Mouse (Mus musculus) liver, embryonic 11.5 days (tissue): ENCODE results near the gene Zfp667. TPM values are rescaled to one million over a fixed set of nuclear protein-coding genes. Genes with fewer than 3 reads are reported as not detected.
A peak's percentile ranks its signal among the peaks of the same experiment; 100 is the strongest.
"Not testable (repeated sequence)": the region's sequence is repeated elsewhere in the genome, so short reads cannot be mapped to it uniquely, and the experiment has no call there.

ENCODE experiments used
- ATAC-seq: fragments of 200-750 bp; cut with Nextera tagmentation; replicated peaks from 2 replicates; pipeline ENCODE4 v1.8.0; 2017; ENCODE audit warnings: moderate number of reproducible peaks, mild to moderate bottlenecking, moderate TSS enrichment, moderate library complexity; ENCODE audit not compliant: low FRiP score
- DNase-seq: peaks from one replicate; pipeline ENCODE4 v3.0.0-alpha.2; 2017; ENCODE audit warnings: low spot score
- H3K27ac ChIP-seq: fragments of 300-500 bp; sonication (generic); 2 replicates; pipeline ENCODE4 v1.5.1; 2014; ENCODE audit warnings: mild to moderate bottlenecking, low read depth, low read length, control low read depth
- H3K27me3 ChIP-seq: fragments of 300-500 bp; sonication (generic); replicated peaks from 2 replicates; pipeline ENCODE4 v1.6.1; 2014; ENCODE audit warnings: low read length, mixed read lengths; ENCODE audit not compliant: control insufficient read depth, insufficient read depth
- H3K36me3 ChIP-seq: fragments of 300-500 bp; sonication (generic); 2 replicates; pipeline ENCODE4 v1.6.1; 2014; ENCODE audit warnings: mild to moderate bottlenecking, low read length, moderate library complexity, mixed read lengths; ENCODE audit not compliant: control insufficient read depth, insufficient read depth
- H3K4me1 ChIP-seq: fragments of 300-500 bp; sonication (generic); replicated peaks from 2 replicates; pipeline ENCODE4 v1.6.1; 2014; ENCODE audit warnings: low read length, mixed read lengths; ENCODE audit not compliant: control insufficient read depth, insufficient read depth
- H3K4me2 ChIP-seq: fragments of 300-500 bp; sonication (generic); 2 replicates; pipeline ENCODE4 v1.6.1; 2014; ENCODE audit warnings: mild to moderate bottlenecking, control low read depth, moderate library complexity
- H3K4me3 ChIP-seq: fragments of 300-500 bp; sonication (generic); 2 replicates; pipeline ENCODE4 v1.5.1; 2014; ENCODE audit warnings: low read depth, low read length, control low read depth
- H3K9ac ChIP-seq: fragments of 300-500 bp; sonication (generic); 2 replicates; pipeline ENCODE4 v1.6.1; 2014; ENCODE audit warnings: low read depth, low read length, control low read depth
- H3K9me3 ChIP-seq: fragments of 300-500 bp; sonication (generic); 2 replicates; pipeline ENCODE4 v1.6.1; 2016; ENCODE audit warnings: low read length, inconsistent platforms, mixed read lengths; ENCODE audit not compliant: control insufficient read depth
- WGBS: fragments of 180-500 bp; shearing (Covaris S2); extraction: QIAGEN DNeasy Blood & Tissue Kit; methylation state at CpG from one replicate; pipeline ENCODE4 v1.1.7; 2014; 5-methylcytosine and 5-hydroxymethylcytosine counted together
- polyA plus RNA-seq: library from polyadenylated mRNA; unstranded; fragments of >200 nt; fragmentation: Nextera tagmentation; extraction: Ambion mirVana; gene quantifications from 2 replicates; pipeline ENCODE4 v1.2.1, GENCODE M21; 2014

Gene Zfp667
- polyA plus RNA-seq, 1 experiment from 2014 or later, result 9.9 TPM

DNA sequence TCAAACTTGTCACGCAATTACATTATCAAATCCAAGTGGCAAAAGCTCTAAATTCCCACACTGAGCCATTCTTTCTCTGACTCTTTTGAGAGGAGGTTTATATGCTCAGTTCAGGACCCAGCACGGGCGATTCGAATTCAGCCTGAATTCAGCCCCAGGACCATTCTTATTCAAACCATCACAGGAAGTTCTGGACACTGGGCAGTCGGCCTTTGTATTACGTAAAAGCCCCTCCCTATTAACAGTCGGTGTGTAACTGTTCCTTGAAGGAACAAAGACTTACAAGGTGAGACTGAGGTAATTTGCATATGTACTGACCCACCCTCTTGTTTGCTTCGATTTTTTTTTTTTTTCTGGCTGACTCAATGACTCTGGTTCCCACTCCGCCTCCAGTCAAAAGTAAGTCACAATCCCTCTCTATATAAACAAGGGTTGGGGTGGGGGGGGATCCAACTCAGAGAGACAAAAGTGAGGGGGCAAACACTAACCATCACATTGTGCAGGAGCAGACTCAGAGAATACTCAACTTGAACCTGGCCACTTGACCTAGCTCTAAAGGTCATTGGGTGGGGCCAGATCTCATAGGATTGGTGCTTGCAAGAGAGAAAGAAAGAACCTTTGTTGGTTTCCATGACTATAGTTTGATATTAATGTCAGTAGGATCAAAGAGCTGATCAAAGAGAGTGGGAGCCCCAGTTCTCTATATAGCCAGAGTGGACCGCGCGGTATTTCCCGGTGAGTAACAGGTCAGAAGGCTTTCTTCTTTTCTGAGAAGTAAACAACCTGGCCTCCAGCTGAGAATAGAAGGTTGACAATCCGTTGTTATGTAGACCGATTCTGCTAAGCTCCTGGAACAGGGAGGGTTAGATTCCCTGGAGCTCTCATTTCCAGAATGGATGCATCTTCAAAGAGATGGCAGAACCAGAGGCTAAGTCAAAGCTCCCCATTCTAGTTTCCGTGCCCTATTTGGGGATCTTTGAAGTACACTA, 27.9 kb upstream of the Zfp667 start:
- ATAC-seq (no peak), DNase-seq (no peak)
- 40% methylated on average over 16 of the region's 16 CpGs for WGBS
- no peak overlapping the region for H3K4me2 ChIP-seq
- no peaks in the 10 kb centered on the region for H3K36me3 ChIP-seq
- no peaks in the 10 kb centered on the region for H3K4me1 ChIP-seq
- H3K9ac ChIP-seq, result no peak overlapping the region
- no peaks in the 10 kb centered on the region for H3K27me3 ChIP-seq
- H3K9me3 ChIP-seq, result no peaks in the 10 kb centered on the region; the same call in 1 of the 2 replicates
- no peak overlapping the region for H3K27ac ChIP-seq
- no peak overlapping the region for H3K4me3 ChIP-seq

DNA sequence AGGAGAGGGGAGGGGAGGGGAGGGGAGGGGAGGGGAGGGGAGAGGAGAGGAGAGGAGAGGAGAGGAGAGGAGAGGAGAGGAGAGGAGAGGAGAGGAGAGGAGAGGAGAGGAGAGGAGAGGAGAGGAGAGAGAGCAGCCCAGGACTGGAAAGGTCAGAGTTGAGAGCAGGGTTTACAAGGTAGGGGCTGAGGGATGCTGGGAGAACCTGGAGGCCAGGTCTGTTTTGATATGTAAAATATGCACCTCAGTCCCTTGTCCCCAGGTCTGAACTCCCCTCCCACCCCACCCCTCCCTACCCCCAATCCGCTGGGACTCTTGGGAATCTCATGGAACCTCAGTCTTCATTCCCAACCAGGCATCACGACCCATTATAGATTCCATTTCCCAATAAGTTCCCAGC, 26.4 kb upstream of the Zfp667 start:
- not testable (repeated sequence) for H3K9me3 ChIP-seq, H3K4me2 ChIP-seq, H3K4me1 ChIP-seq, H3K4me3 ChIP-seq, H3K27me3 ChIP-seq, ATAC-seq, H3K9ac ChIP-seq, H3K36me3 ChIP-seq, H3K27ac ChIP-seq, DNase-seq
- 29% methylated on average over 2 of the region's 2 CpGs for WGBS

DNA sequence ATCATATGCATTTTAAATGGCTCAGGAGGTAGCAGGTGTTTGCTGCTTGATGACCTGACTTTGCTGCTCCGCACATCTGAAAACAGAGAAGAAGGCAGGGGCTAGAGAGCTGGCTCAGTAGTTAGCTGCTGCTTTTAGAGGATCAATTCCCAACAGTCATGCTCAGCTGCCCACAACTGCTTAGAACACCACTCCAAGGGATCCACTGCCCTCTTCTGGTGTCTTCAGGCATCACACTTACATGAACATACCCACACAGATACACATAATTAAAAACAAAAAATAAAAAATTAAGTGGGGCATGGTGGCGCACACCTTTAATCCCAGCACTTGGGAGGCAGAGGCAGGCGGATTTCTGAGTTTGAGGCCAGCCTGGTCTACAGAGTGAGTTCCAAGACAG, 24.3 kb upstream of the Zfp667 start:
- Histone ChIP-seq H3K4me2 (no peak overlapping the region), H3K36me3 (no peaks in the 10 kb centered on the region), H3K9me3 (no peaks in the 10 kb centered on the region), H3K4me3 (no peak overlapping the region), H3K9ac (no peak overlapping the region), H3K4me1 (no peaks in the 10 kb centered on the region), H3K27me3 (no peaks in the 10 kb centered on the region), H3K27ac (no peak overlapping the region)
- ATAC-seq (no peak), DNase-seq (no peak)
- 81% methylated on average over 3 of the region's 3 CpGs for WGBS

DNA sequence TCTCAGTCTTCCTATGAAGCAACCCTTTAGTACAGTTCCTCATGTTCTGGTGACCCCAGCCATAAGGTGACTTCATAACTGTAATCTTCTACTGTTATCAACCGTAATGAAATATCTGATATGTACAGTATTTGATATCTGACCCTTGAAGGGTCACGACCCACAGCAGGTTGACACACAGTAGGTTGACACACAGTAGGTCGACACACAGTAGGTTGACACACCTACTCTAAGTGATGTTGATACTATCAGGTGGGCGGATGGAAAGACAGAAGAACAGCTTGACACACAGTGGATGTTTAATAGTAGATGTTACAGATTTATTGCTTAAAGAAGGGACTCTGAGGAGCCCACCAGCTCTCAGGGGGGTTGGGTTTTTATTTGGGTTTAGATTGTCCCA, 23.4 kb upstream of the Zfp667 start:
- Histone ChIP-seq H3K27ac (no peak overlapping the region), H3K9me3 (no peaks in the 10 kb centered on the region), H3K9ac (no peak overlapping the region), H3K27me3 (no peaks in the 10 kb centered on the region), H3K4me2 (no peak overlapping the region), H3K36me3 (no peaks in the 10 kb centered on the region), H3K4me3 (no peak overlapping the region), H3K4me1 (no peaks in the 10 kb centered on the region)
- ATAC-seq (no peak), DNase-seq (no peak)
- WGBS, result 74% methylated on average over 4 of the region's 4 CpGs

DNA sequence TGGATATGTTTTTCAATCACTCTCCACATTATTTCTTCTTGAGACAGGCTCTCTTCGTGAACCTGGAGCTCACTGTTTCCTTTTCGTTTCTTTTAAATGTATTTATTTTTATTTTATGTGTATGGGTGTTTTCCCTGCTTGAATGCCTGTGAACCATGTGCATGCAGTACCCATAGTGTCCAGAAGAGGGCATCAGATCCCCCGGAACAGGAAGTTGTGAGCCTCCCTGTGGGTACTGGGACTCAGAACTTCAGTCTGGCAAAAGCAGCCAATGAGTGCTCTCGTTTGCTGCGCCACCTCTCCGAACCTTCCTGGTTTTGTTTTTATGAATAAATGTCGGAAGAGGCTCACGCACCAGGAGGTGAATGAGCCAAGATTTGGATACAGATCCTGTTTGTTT, 20.7 kb upstream of the Zfp667 start:
- Histone ChIP-seq H3K27ac (no peak overlapping the region), H3K9me3 (no peaks in the 10 kb centered on the region), H3K36me3 (no peaks in the 10 kb centered on the region), H3K4me1 (no peaks in the 10 kb centered on the region), H3K4me2 (no peak overlapping the region), H3K4me3 (no peak overlapping the region), H3K9ac (no peak overlapping the region), H3K27me3 (no peaks in the 10 kb centered on the region)
- ATAC-seq (no peak), DNase-seq (no peak)
- 59% methylated on average over 8 of the region's 8 CpGs for WGBS

DNA sequence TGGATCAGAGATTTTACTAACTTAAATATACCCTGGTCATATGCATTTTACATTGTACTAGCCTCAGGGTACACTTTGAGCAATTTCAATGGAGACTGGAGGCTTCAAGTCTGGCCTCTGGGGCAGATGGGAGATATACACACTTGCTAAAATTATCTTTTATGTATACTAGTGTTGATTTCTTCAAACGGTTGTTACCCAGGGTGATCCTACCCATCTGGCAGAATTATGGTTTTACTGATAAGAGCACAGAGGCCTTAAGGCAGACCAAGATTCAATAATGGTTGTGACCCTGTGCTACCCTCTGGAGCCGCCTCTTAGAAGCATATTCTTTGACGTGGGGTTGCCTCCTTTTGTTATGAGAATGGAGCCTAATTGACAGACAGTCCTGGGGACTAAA, 8.5 kb upstream of the Zfp667 start:
- ATAC-seq, result peak; percentile 89

DNA sequence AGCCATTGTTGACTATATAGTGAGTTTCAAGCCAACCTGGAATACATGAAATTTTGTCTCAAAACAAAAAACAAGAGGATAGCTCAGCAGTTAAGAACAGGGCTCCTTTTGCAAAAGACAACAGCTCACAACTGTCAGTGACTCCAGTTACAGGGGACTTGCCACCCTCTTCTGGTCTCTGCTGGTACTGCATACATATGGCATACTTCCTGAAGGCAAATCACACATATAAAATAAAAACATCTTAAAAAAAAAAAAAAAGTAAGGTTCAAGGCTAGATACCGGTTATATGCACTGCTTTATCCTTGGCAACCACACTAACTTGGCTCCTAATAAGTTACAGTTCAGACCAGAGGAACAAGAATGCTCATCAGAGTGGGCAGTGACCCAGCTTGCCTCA, 3.6 kb upstream of the Zfp667 start:
- 0% methylated on average over 1 of the region's 1 CpGs for WGBS
- H3K9ac ChIP-seq, result peak overlapping the region; percentile 66
- peak overlapping the region; percentile 57 for H3K27ac ChIP-seq

More for the DNA sequence above, 8.5 kb upstream of the Zfp667 start:
- H3K4me2 ChIP-seq, result peak overlapping the region; percentile 19; the same call in 1 of the 2 replicates
- H3K27ac ChIP-seq, result no peak overlapping the region
- peaks cover 7% of the 10 kb centered on the region for H3K4me1 ChIP-seq
- no peak overlapping the region for H3K9ac ChIP-seq
- no peak for DNase-seq
- H3K4me3 ChIP-seq, result no peak overlapping the region
- H3K36me3 ChIP-seq, result no peaks in the 10 kb centered on the region
- H3K27me3 ChIP-seq, result no peaks in the 10 kb centered on the region
- H3K9me3 ChIP-seq, result no peaks in the 10 kb centered on the region
- WGBS, result 18% methylated on average over 3 of the region's 3 CpGs

DNA sequence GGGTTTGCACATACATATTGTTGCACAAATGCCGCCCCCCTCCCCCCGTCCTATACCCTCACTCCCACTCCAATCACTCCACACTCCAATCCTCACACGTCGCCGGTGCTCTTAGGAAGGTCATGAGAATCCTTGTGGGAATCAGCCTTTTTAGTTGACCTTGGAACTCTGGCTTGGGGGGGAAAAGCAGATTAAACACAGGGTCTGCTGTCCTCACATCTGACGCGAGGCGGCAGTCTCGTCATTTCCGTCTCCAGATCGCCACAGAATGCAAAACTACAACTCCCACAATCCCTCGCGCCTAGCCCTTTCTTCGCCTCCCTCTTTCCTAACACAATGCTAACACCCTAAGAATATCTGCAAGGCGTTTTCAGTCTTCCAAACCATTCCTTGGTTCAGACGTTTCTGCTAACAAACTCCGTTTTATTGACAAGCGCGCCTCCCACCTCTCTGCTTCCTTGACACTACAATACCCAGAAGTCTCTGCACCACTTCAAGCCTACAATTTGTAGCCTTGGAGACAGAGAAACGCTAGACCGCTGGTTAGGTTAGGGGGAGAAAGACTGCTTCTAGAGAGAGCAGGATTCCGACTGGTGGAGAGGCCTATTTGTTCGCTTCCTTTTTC, 2.8 kb upstream of the Zfp667 start:
- Histone ChIP-seq H3K9ac (peak overlapping the region; percentile 66), H3K27me3 (no peaks in the 10 kb centered on the region), H3K4me1 (peaks cover 22% of the 10 kb centered on the region), H3K4me3 (peak overlapping the region; percentile 56), H3K27ac (peak overlapping the region; percentile 57), H3K36me3 (no peaks in the 10 kb centered on the region), H3K4me2 (peak overlapping the region; percentile 56), H3K9me3 (no peaks in the 10 kb centered on the region)
- peak; percentile 83 for DNase-seq
- under 1% methylated on average over 23 of the region's 23 CpGs for WGBS
- peak; percentile 54 for ATAC-seq

More for the DNA sequence above, 3.6 kb upstream of the Zfp667 start:
- Histone ChIP-seq H3K9me3 (no peaks in the 10 kb centered on the region), H3K4me2 (peak overlapping the region; percentile 56), H3K36me3 (no peaks in the 10 kb centered on the region), H3K4me3 (peak overlapping the region; percentile 56), H3K27me3 (no peaks in the 10 kb centered on the region), H3K4me1 (peaks cover 19% of the 10 kb centered on the region)
- ATAC-seq, result no peak
- DNase-seq, result peak; percentile 64
